Mouse (Mus musculus) liver, postnatal 0 days (tissue): ENCODE data around the gene Zfhx3. TPM values are rescaled to one million over a fixed set of nuclear protein-coding genes. Genes with fewer than 3 reads are reported as not detected.

ENCODE experiments used
- ATAC-seq: fragments of 200-750 bp; cut with Nextera tagmentation; 2 replicates; pipeline ENCODE4 v1.8.0; 2017; ENCODE audit warnings: mild to moderate bottlenecking, moderate library complexity
- DNase-seq: peaks from one replicate; pipeline ENCODE4 v3.0.0-alpha.2; 2016
- H3K27ac ChIP-seq: fragments of 300-500 bp; sonication (generic); 2 replicates; pipeline ENCODE4 v1.5.1; 2014; ENCODE audit warnings: antibody characterized with exemption, moderate library complexity, mild to moderate bottlenecking, low read depth
- H3K27me3 ChIP-seq: fragments of 300-500 bp; sonication (generic); 2 replicates; pipeline ENCODE4 v1.6.1; 2014; ENCODE audit warnings: low read length, control low read depth, mixed read lengths; ENCODE audit not compliant: insufficient read depth
- H3K36me3 ChIP-seq: fragments of 300-500 bp; sonication (generic); replicated peaks from 2 replicates; pipeline ENCODE4 v1.6.1; 2014; ENCODE audit warnings: mild to moderate bottlenecking, control low read depth, low read length, moderate library complexity, mixed read lengths; ENCODE audit not compliant: insufficient read depth
- H3K4me1 ChIP-seq: fragments of 300-500 bp; sonication (generic); 2 replicates; pipeline ENCODE4 v1.6.1; 2014; ENCODE audit warnings: antibody characterized with exemption, mild to moderate bottlenecking, control low read depth; ENCODE audit not compliant: insufficient read depth
- H3K4me2 ChIP-seq: fragments of 300-500 bp; sonication (generic); 2 replicates; pipeline ENCODE4 v1.6.1; 2014; ENCODE audit warnings: low read depth, mild to moderate bottlenecking, low read length, moderate library complexity, mixed read lengths
- H3K4me3 ChIP-seq: fragments of 300-500 bp; sonication (generic); 2 replicates; pipeline ENCODE4 v1.5.1; 2014; ENCODE audit warnings: low read depth, low read length
- H3K9ac ChIP-seq: fragments of 300-500 bp; sonication (generic); replicated peaks from 2 replicates; pipeline ENCODE4 v1.6.1; 2014; ENCODE audit warnings: mild to moderate bottlenecking, moderate library complexity
- H3K9me3 ChIP-seq: fragments of 300-500 bp; sonication (generic); 2 replicates; pipeline ENCODE4 v1.6.1; 2016; ENCODE audit warnings: mild to moderate bottlenecking, control low read depth, low read length, mixed read lengths
- CTCF ChIP-seq: sonication (generic); IDR thresholded peaks from 2 replicates; pipeline ENCODE4 v1.5.1; 2016; ENCODE audit warnings: antibody characterized with exemption, low read depth
- EP300 ChIP-seq: IDR thresholded peaks from 2 replicates; pipeline ENCODE4 v1.6.1; 2016; ENCODE audit warnings: antibody characterized with exemption, low read depth, mild to moderate bottlenecking
- WGBS: fragments of 180-500 bp; shearing (Covaris S2); extraction: QIAGEN DNeasy Blood & Tissue Kit; methylation state at CpG from one replicate; pipeline ENCODE4 v1.1.7; 2014; ENCODE audit not compliant: insufficient replicate concordance; 5-methylcytosine and 5-hydroxymethylcytosine counted together
- polyA plus RNA-seq: library from polyadenylated mRNA; unstranded; fragments of >200 nt; fragmentation: Nextera tagmentation; extraction: Ambion mirVana; gene quantifications from 2 replicates; pipeline ENCODE4 v1.2.1, GENCODE M21; 2015

Zfhx3 gene
- polyA plus RNA-seq, 1 experiment from 2014 or later: 1.2 TPM

- Histone ChIP-seq H3K36me3 (no peaks in the 10 kb centered on the region), H3K4me1 (no peaks in the 10 kb centered on the region), H3K9ac (no peak overlapping the region), H3K27ac (no peak overlapping the region), H3K27me3 (no peaks in the 10 kb centered on the region), H3K4me2 (no peak overlapping the region), H3K9me3 (no peaks in the 10 kb centered on the region), H3K4me3 (no peak overlapping the region)
- 72% methylated on average over 14 of the region's 14 CpGs for WGBS
- TF ChIP-seq EP300 (no peak), CTCF (no peak)
- DNase-seq: no peak
- no peak for ATAC-seq
These were observed 568.3 kb downstream of the Zfhx3 start for GRCm38 (mm10) chr8:108510641-108511325.

GRCm38 (mm10) chr8:108518116-108518515, 575.7 kb downstream of the Zfhx3 start:
- Histone ChIP-seq H3K4me2 (no peak overlapping the region), H3K36me3 (no peaks in the 10 kb centered on the region), H3K9me3 (no peaks in the 10 kb centered on the region), H3K9ac (no peak overlapping the region), H3K4me3 (no peak overlapping the region), H3K27ac (no peak overlapping the region), H3K4me1 (no peaks in the 10 kb centered on the region), H3K27me3 (no peaks in the 10 kb centered on the region)
- ATAC-seq (no peak), DNase-seq (no peak)
- TF ChIP-seq CTCF (no peak), EP300 (no peak)
- 85% methylated on average over 7 of the region's 7 CpGs for whole genome bisulfite sequencing

GRCm38 (mm10) chr8:108522050-108522449, 579.6 kb downstream of the Zfhx3 start:
- Histone ChIP-seq H3K27me3 (no peaks in the 10 kb centered on the region), H3K9ac (no peak overlapping the region), H3K4me3 (no peak overlapping the region), H3K9me3 (no peaks in the 10 kb centered on the region), H3K36me3 (no peaks in the 10 kb centered on the region), H3K4me2 (no peak overlapping the region), H3K27ac (no peak overlapping the region), H3K4me1 (no peaks in the 10 kb centered on the region)
- TF ChIP-seq CTCF: no peak
- TF ChIP-seq EP300: no peak
- no peak for ATAC-seq
- no peak for DNase-seq
- 68% methylated on average over 4 of the region's 4 CpGs for WGBS

GRCm38 (mm10) chr8:108529421-108529820, 587.0 kb downstream of the Zfhx3 start:
- Histone ChIP-seq H3K4me3 (no peak overlapping the region), H3K9me3 (no peaks in the 10 kb centered on the region), H3K4me2 (no peak overlapping the region), H3K4me1 (no peaks in the 10 kb centered on the region), H3K36me3 (no peaks in the 10 kb centered on the region), H3K27me3 (no peaks in the 10 kb centered on the region), H3K27ac (no peak overlapping the region), H3K9ac (no peak overlapping the region)
- TF ChIP-seq EP300: no peak
- TF ChIP-seq CTCF: no peak
- DNase-seq: no peak
- ATAC-seq: no peak
- 83% methylated on average over 7 of the region's 7 CpGs for WGBS

DNA sequence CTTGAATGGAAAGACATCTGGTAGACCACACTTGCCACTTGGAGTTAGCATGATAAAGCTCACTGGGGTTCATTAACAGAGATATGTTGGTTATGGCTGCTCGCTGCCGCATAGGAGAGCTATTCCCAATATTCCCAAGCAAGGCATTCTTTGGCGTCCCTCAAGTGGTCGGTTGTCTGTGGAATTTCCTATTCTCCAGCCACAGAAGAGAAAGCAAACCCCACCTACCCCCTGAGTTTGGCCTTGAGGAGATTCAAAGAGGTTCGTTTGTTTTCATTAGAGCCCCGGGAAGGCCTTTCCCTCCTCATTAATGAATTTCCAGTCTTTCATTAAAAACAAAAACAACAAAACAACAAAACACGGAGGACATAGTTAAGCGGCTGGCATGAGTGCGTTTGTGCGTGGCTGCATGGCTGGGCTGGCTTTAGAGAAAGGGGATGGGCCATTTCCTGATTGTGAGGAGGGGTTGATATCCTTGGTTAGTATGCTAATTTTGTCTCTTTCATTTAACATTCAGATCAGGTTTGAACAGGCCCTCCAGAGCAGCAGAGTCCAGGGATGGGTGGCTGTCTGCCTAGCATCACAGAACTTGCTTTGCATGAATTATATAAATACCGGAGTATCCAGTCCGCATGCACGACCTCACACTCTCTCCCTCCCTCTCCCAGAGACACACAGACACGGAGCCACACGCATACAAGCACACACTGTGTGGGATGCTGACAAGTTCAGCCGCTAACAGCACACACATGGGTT, 592.9 kb downstream of the Zfhx3 start:
- Histone ChIP-seq H3K4me2 (no peak overlapping the region), H3K4me3 (no peak overlapping the region), H3K36me3 (no peaks in the 10 kb centered on the region), H3K4me1 (no peaks in the 10 kb centered on the region), H3K27ac (no peak overlapping the region), H3K27me3 (no peaks in the 10 kb centered on the region), H3K9ac (no peak overlapping the region), H3K9me3 (no peaks in the 10 kb centered on the region)
- TF ChIP-seq EP300 (no peak), CTCF (no peak)
- DNase-seq (no peak), ATAC-seq (no peak)
- WGBS: 79% methylated on average over 16 of the region's 16 CpGs

DNA sequence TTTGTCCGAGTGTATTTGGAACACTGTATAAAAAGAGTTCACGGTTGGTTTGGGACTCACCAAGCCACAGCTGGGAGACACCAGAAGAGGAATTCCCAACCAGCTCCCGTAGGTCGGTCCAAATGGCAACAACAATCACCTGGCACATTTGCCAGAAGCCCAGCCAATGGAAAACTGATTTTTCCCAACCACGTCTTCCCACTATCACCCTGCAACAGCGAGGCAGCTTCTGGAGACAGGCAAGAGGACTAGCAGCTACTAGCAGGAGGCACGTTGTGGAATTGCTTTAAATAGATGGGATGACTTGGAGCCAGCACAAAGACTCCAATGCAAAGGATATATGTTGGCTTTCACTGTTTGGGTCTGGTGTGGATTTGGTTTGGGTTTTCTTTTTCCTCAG, 593.7 kb downstream of the Zfhx3 start:
- no peak for TF ChIP-seq EP300
- TF ChIP-seq CTCF: no peak
- DNase-seq: no peak
- 80% methylated on average over 7 of the region's 7 CpGs for WGBS
- no peak overlapping the region for H3K4me3 ChIP-seq
- no peak overlapping the region for H3K27ac ChIP-seq
- no peak overlapping the region for H3K9ac ChIP-seq
- no peak overlapping the region for H3K4me2 ChIP-seq
- no peaks in the 10 kb centered on the region for H3K27me3 ChIP-seq
- H3K36me3 ChIP-seq: no peaks in the 10 kb centered on the region
- H3K4me1 ChIP-seq: no peaks in the 10 kb centered on the region
- no peaks in the 10 kb centered on the region for H3K9me3 ChIP-seq
- ATAC-seq: no peak
